Mouse (Mus musculus) adrenal gland, adult (tissue): ENCODE data around the gene Vmn1r234.
"Not testable (repeated sequence)": the region's sequence is repeated elsewhere in the genome, so short reads cannot be mapped to it uniquely, and the experiment has no call there.

Experiments used
- DNase-seq, 2 experiments: peaks; one replicate each; pipeline ENCODE4 v3.0.0; 2022 to 2023; ENCODE audit warnings: low spot score in 1 of 2; ENCODE audit not compliant: inconsistent age in 2 of 2

The Vmn1r234 gene

GRCm38 (mm10) chr17:21225787-21226186, at the start of gene Vmn1r234:
Vmn1r234 (plus strand) TSS chr17:21226087.
- no peak for DNase-seq

- DNase-seq, result not testable (repeated sequence)
Observed at GRCm38 (mm10) chr17:21211081-21211480, 14.8 kb upstream of the Vmn1r234 start.

- peak; percentile 30 to 77 for DNase-seq
Observed at GRCm38 (mm10) chr17:21231654-21232053, 5.8 kb downstream of the Vmn1r234 start.

GRCm38 (mm10) chr17:21256111-21256510, 30.2 kb downstream of the Vmn1r234 start, which contains the start of gene Vmn1r235:
Vmn1r235 (plus strand) TSS chr17:21256411.
- no peak for DNase-seq

GRCm38 (mm10) chr17:21272103-21272502, 46.2 kb downstream of the Vmn1r234 start:
- DNase-seq, result peak; percentile 6 to 83

GRCm38 (mm10) chr17:21282642-21283041, 56.8 kb downstream of the Vmn1r234 start, which contains the start of gene Vmn1r236:
Vmn1r236 (plus strand) TSS chr17:21282942.
- DNase-seq, result no peak

- DNase-seq, result no peak
Observed at GRCm38 (mm10) chr17:21284395-21284794, 58.5 kb downstream of the Vmn1r234 start.
